Mouse (Mus musculus): Measurements from ENCODE around the gene Tsacc.

GRCm38 (mm10) chr3:88234041-88234440 lies 62.8 kb downstream of the Tsacc start:
- TF ChIP-seq CTCF (IDR thresholded peaks at IDR 0.05; ENCODE audit: borderline replicate concordance, insufficient read depth, low read depth, low read length) = no peak
- TF ChIP-seq POLR2A (IDR thresholded peaks at IDR 0.05; ENCODE audit: borderline replicate concordance, insufficient read depth, low read length) = no peak

Data from cerebellum, adult 2 months (tissue).